Mouse (Mus musculus) kidney, adult 2 months (tissue): ENCODE data around the gene Blvra.

Experiments used
- CTCF ChIP-seq: fragments of 200-500 bp; conservative IDR thresholded peaks from 2 replicates; pipeline ENCODE4 v1.5.1; 2011; ENCODE audit warnings: low read depth, mild to moderate bottlenecking, control low read depth, low read length, moderate library complexity, mixed read lengths; ENCODE audit not compliant: insufficient read depth, insufficient read length
- POLR2A ChIP-seq: fragments of 200-500 bp; IDR thresholded peaks from one replicate; pipeline ENCODE4 v1.6.1; 2011; ENCODE audit warnings: low read depth, low read length, control low read depth

DNA sequence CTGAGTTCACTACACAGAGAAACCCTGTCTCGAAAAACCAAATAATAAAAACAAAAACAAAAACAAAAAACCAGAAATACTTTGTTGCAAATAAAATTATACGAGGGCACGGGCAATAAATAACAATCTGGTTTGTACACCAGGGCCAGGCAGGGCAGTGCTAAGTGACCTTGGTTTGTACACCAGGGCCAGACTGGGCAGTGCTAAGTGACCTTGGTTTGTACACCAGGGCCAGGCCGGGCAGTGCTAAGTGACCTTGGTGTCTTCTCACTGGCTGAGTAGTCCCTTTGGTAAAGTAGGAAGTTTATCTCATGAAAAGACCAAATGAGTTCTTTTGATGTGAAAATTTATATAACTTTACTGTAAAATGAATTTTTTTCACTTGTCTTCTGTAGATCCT lies 33.2 kb upstream of the Blvra start:
- TF ChIP-seq CTCF (no peak), POLR2A (no peak)
